Mouse (Mus musculus): ENCODE data around the gene Ubqln4. TPM values are rescaled to one million over a fixed set of nuclear protein-coding genes. Genes with fewer than 3 reads are reported as not detected.
A peak's percentile ranks its signal among the peaks of the same experiment; 100 is the strongest.
"Not testable (repeated sequence)": the region's sequence is repeated elsewhere in the genome, so short reads cannot be mapped to it uniquely, and the experiment has no call there.

Ubqln4 gene
- polyA plus RNA-seq, 1 experiment from 2014 or later: 62.6 TPM

DNA sequence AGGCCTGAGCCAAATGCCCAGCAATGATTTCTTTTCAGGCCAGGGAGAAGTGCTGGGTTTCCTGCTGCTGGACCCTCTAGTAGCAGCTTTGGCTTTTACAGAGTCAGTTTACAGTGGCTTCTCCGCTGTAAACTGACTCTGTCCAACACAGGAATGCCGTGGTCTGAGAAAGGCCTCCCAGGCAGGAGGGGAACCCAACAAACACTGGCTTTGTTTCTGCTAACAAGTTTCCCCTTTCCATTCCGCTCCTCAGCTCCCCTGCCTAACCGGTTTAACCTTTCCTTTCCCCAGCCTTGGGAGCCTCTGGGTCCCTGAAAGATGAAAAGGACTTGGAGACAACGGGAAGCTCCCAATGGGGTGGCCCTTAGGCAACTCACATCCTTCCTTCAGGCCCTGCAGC lies 36.7 kb downstream of the Ubqln4 start:
- DNase-seq (ENCODE audit: low spot score): peak; percentile 14
- Histone ChIP-seq H3K27me3 (ENCODE audit: control insufficient read depth, insufficient read depth, low read length) (no peaks in the 10 kb centered on the region), H3K4me1 (replicated peaks; ENCODE audit: control insufficient read depth, insufficient read depth, low read length) (no peaks in the 10 kb centered on the region), H3K36me3 (ENCODE audit: control insufficient read depth, insufficient read depth, low read length) (0 out of 2 replicates have a peak, but pooled peaks cover 4% of the 10 kb centered on the region), H3K4me2 (replicated peaks; ENCODE audit: low read depth, low read length) (no peak overlapping the region), H3K4me3 (ENCODE audit: low read depth, low read length) (no peak overlapping the region), H3K9me3 (ENCODE audit: control insufficient read depth, low read length) (no peaks in the 10 kb centered on the region), H3K9ac (ENCODE audit: low read depth, low read length) (no peak overlapping the region), H3K27ac (ENCODE audit: low read depth, low read length) (no peak overlapping the region)
- ATAC-seq (ENCODE audit: low FRiP score): no peak
- 33% methylated on average over 5 of the region's 5 CpGs for WGBS

DNA sequence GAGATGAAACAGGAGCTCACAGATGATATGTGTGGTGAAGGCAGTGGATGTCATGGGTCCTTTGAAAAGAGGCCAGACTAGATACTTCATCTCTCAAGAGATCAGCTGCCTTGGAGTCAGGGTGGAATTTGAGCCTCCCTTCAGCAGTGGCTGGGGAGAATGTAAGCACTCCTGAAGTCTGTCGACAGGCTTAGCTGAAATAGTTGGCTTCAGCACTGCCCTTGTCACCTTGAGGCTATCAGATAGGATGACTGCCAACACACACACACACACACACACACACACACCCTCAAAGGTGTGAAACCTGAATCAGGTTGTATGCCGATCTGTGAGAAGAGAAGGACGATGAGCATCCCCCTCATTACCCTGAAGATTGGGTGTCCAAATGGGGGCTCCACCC lies 37.5 kb downstream of the Ubqln4 start:
- WGBS: 59% methylated on average over 3 of the region's 3 CpGs

DNA sequence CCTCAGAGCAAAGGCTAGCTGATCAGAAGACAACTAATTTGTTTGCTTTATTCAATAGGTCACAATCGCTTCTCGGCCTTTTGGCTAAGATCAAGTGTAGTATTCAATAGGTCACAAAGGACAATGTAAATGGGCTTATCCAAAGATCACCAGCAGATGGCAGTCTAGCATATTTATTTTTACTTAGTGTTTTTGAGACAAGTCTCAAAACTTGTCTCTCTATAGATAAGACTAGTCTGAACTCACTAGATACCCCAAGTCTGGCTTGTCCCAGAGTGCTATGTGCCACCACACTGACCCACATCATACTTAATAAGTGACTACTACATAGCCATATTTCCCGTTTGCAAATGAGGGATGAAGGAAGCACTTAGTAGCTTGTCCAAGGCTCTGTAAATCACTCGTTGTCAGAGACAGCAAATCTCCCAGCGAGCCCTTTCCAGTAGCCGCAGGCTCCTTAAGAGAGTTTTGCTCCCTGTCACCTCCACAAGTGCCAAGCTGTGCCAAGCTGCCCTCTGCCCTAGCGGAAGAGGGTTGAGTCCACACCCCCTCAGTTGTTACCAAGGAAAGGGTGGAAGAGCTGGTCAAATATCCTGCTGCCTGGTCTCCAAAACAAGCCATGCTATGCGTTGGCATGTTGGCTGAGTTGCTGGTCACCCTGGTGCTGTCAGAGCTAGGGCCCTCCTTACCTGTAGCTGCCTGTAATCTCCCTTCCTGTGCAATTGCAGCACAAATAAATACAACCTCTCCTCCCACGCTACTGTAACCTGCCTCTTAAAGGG lies 38.6 kb downstream of the Ubqln4 start:
- no peaks in the 10 kb centered on the region for H3K27me3 ChIP-seq (ENCODE audit: control insufficient read depth, insufficient read depth, low read length)
- ATAC-seq (ENCODE audit: low FRiP score) (no peak), DNase-seq (ENCODE audit: low spot score) (peak; percentile 83)
- 0 out of 2 replicates have a peak overlapping the region, but pooled peaks have one; percentile 8 for H3K9ac ChIP-seq (ENCODE audit: low read depth, low read length)
- no peaks in the 10 kb centered on the region for H3K4me1 ChIP-seq (replicated peaks; ENCODE audit: control insufficient read depth, insufficient read depth, low read length)
- H3K4me3 ChIP-seq (ENCODE audit: low read depth, low read length): no peak overlapping the region
- no peak overlapping the region for H3K27ac ChIP-seq (ENCODE audit: low read depth, low read length)
- no peaks in the 10 kb centered on the region for H3K9me3 ChIP-seq (ENCODE audit: control insufficient read depth, low read length)
- H3K4me2 ChIP-seq (replicated peaks; ENCODE audit: low read depth, low read length): no peak overlapping the region
- 0 out of 2 replicates have a peak, but pooled peaks cover 4% of the 10 kb centered on the region for H3K36me3 ChIP-seq (ENCODE audit: control insufficient read depth, insufficient read depth, low read length)
- WGBS: 33% methylated on average over 9 of the region's 9 CpGs

More for the DNA sequence above, 37.5 kb downstream of the Ubqln4 start:
- ATAC-seq (ENCODE audit: low FRiP score): no peak
- Histone ChIP-seq H3K4me2 (replicated peaks; ENCODE audit: low read depth, low read length) (no peak overlapping the region), H3K36me3 (ENCODE audit: control insufficient read depth, insufficient read depth, low read length) (0 out of 2 replicates have a peak, but pooled peaks cover 4% of the 10 kb centered on the region), H3K4me1 (replicated peaks; ENCODE audit: control insufficient read depth, insufficient read depth, low read length) (no peaks in the 10 kb centered on the region), H3K27me3 (ENCODE audit: control insufficient read depth, insufficient read depth, low read length) (no peaks in the 10 kb centered on the region), H3K9me3 (ENCODE audit: control insufficient read depth, low read length) (no peaks in the 10 kb centered on the region), H3K27ac (ENCODE audit: low read depth, low read length) (0 out of 2 replicates have a peak overlapping the region, but pooled peaks have one; percentile 17), H3K4me3 (ENCODE audit: low read depth, low read length) (no peak overlapping the region), H3K9ac (ENCODE audit: low read depth, low read length) (no peak overlapping the region)
- DNase-seq (ENCODE audit: low spot score): no peak

DNA sequence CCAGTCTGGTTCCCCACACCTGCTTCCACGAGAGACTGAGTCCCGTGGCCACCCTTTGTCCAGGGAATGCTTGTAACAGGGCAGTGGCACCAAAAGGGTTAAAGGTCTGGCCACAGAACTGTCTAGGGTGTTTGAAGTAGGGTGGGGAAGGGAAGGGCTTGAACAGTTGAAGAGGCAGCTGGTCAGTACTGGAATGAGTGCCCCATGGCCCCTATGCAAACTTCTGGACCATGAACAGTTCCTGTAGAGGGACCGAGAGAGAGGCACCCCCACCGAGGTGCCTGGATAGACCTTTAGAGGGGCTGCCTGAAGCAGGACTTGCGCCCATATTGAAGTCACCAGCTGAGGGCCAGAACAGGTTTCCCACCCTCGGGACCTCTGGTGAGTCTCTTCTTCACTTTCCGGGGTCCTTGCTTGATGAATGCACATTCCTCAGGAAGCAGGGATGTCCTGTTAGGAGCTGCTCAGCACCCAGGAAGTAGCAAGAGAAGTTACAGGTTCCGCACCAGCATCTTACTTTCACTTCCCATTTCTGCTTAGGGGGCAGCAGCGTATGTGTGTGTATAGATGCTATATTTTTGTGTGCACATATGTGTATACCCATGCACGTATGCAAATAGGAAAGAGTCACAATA lies 39.5 kb downstream of the Ubqln4 start:
- Histone ChIP-seq H3K9me3 (ENCODE audit: control insufficient read depth, low read length) (no peaks in the 10 kb centered on the region), H3K27ac (ENCODE audit: low read depth, low read length) (no peak overlapping the region), H3K4me2 (replicated peaks; ENCODE audit: low read depth, low read length) (no peak overlapping the region), H3K4me3 (ENCODE audit: low read depth, low read length) (no peak overlapping the region), H3K4me1 (replicated peaks; ENCODE audit: control insufficient read depth, insufficient read depth, low read length) (no peaks in the 10 kb centered on the region), H3K9ac (ENCODE audit: low read depth, low read length) (no peak overlapping the region), H3K36me3 (ENCODE audit: control insufficient read depth, insufficient read depth, low read length) (no peaks in the 10 kb centered on the region), H3K27me3 (ENCODE audit: control insufficient read depth, insufficient read depth, low read length) (no peaks in the 10 kb centered on the region)
- WGBS: 81% methylated on average over 10 of the region's 10 CpGs
- no peak for DNase-seq (ENCODE audit: low spot score)
- ATAC-seq (ENCODE audit: low FRiP score): no peak

DNA sequence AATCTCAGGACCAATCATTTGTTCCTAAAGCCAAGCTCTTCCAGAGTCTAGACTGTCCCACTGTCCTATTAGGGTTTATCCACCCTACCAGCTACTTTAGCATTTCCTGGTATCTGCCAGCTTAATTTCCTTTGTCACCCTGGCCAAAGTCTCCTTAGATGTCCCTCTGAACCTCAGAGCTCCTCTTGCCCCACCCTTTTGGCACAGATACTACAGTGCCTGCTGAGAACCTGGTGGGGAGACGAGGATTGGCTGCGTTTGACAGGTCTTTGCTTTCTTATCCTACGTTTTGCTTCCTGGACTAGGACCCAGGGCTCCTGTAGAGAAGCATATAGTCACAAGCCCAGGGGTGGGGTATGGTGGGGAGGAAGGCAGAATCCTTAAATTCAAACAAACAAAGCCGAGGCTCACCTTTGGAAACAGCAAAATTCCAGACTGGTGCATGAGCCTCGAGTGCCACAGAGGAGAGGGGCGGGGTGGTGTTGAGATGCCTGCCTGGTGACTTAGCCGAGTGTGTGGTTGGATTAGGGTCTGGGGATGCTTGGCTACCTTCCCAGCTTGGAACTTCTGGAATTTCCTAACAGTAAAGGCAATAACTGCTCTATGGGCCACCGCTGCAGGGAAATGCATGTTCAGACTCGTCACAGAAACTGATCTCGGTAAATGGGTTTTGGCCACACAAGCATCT lies 40.5 kb downstream of the Ubqln4 start:
- H3K9ac ChIP-seq (ENCODE audit: low read depth, low read length): no peak overlapping the region
- no peaks in the 10 kb centered on the region for H3K27me3 ChIP-seq (ENCODE audit: control insufficient read depth, insufficient read depth, low read length)
- H3K9me3 ChIP-seq (ENCODE audit: control insufficient read depth, low read length): no peaks in the 10 kb centered on the region
- H3K36me3 ChIP-seq (ENCODE audit: control insufficient read depth, insufficient read depth, low read length): no peaks in the 10 kb centered on the region
- H3K27ac ChIP-seq (ENCODE audit: low read depth, low read length): no peak overlapping the region
- H3K4me1 ChIP-seq (replicated peaks; ENCODE audit: control insufficient read depth, insufficient read depth, low read length): no peaks in the 10 kb centered on the region
- DNase-seq (ENCODE audit: low spot score): no peak
- H3K4me3 ChIP-seq (ENCODE audit: low read depth, low read length): no peak overlapping the region
- WGBS: 67% methylated on average over 10 of the region's 10 CpGs
- no peak for ATAC-seq (ENCODE audit: low FRiP score)
- no peak overlapping the region for H3K4me2 ChIP-seq (replicated peaks; ENCODE audit: low read depth, low read length)

DNA sequence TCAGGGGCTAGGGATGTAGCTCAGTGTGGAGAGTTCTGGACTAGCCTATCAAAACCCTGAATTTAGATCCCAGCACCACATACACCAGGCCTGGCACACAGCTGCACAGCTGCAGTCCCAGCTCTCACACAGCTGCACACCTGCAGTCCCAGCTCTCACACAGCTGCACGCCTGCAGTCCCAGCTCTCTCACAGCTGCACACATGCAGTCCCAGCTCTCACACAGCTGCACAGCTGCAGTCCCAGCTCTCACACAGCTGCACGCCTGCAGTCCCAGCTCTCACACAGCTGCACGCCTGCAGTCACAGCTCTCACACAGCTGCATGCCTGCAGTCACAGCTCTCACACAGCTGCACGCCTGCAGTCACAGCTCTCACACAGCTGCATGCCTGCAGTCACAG lies 43.0 kb downstream of the Ubqln4 start:
- H3K27ac ChIP-seq (ENCODE audit: low read depth, low read length); H3K9me3 ChIP-seq (ENCODE audit: control insufficient read depth, low read length); H3K4me1 ChIP-seq (replicated peaks; ENCODE audit: control insufficient read depth, insufficient read depth, low read length); H3K4me3 ChIP-seq (ENCODE audit: low read depth, low read length); H3K4me2 ChIP-seq (replicated peaks; ENCODE audit: low read depth, low read length); H3K27me3 ChIP-seq (ENCODE audit: control insufficient read depth, insufficient read depth, low read length); DNase-seq (ENCODE audit: low spot score); H3K9ac ChIP-seq (ENCODE audit: low read depth, low read length); H3K36me3 ChIP-seq (ENCODE audit: control insufficient read depth, insufficient read depth, low read length); ATAC-seq (ENCODE audit: low FRiP score): not testable (repeated sequence)
- WGBS: 82% methylated on average over 4 of the region's 4 CpGs

DNA sequence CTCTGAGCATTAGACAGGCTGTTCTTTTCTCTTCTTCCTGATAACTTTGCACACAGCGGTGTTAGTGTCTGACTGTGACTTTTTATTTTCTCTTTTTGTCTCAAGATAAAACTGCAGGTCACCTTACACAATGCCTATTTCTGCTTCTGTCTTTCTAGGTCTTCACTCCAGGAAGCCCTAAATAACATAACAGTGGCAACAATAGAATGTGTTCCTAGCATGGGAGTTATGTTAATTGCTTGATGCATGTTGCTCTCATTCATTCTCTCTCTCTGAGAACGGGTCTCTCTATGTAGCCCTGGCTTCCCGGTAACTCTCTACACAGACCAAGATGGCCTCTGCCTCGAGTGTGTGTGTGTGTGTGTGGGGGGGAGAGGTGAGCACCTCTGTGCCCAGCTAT lies 48.9 kb downstream of the Ubqln4 start:
- Histone ChIP-seq H3K4me3 (ENCODE audit: low read depth, low read length) (no peak overlapping the region), H3K36me3 (ENCODE audit: control insufficient read depth, insufficient read depth, low read length) (no peaks in the 10 kb centered on the region), H3K9me3 (ENCODE audit: control insufficient read depth, low read length) (no peaks in the 10 kb centered on the region), H3K4me1 (replicated peaks; ENCODE audit: control insufficient read depth, insufficient read depth, low read length) (no peaks in the 10 kb centered on the region; the same call in 1 of the 2 replicates), H3K4me2 (replicated peaks; ENCODE audit: low read depth, low read length) (no peak overlapping the region), H3K27ac (ENCODE audit: low read depth, low read length) (no peak overlapping the region), H3K27me3 (ENCODE audit: control insufficient read depth, insufficient read depth, low read length) (no peaks in the 10 kb centered on the region), H3K9ac (ENCODE audit: low read depth, low read length) (no peak overlapping the region)
- DNase-seq (ENCODE audit: low spot score) (no peak), ATAC-seq (ENCODE audit: low FRiP score) (no peak)
- 74% methylated on average over 4 of the region's 4 CpGs for WGBS

DNA sequence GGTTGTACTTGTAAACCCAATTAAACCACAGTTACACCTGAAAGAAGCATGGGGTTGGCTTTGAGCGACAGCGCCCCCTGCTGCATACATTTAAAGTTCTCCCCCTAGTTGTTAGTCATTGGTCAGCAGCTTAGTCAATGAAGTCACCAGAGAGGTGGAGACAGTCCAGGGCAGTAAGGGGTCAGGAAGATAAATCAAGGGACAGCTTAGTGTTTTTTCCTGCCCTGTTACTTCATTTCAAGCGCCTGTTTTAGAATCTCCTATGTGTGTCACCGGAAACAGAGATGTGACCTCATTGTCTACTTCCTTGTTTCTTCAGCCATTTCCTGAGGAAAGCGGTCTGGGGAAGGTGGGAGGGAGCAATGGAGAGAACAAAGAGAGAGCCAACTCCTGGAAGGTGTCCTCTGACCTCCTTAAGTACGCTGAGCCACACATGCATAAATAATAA lies 50.2 kb downstream of the Ubqln4 start:
- Histone ChIP-seq H3K9me3 (ENCODE audit: control insufficient read depth, low read length) (no peaks in the 10 kb centered on the region), H3K27ac (ENCODE audit: low read depth, low read length) (no peak overlapping the region), H3K4me1 (replicated peaks; ENCODE audit: control insufficient read depth, insufficient read depth, low read length) (no peaks in the 10 kb centered on the region; the same call in 1 of the 2 replicates), H3K4me2 (replicated peaks; ENCODE audit: low read depth, low read length) (no peak overlapping the region), H3K36me3 (ENCODE audit: control insufficient read depth, insufficient read depth, low read length) (no peaks in the 10 kb centered on the region), H3K27me3 (ENCODE audit: control insufficient read depth, insufficient read depth, low read length) (no peaks in the 10 kb centered on the region), H3K9ac (ENCODE audit: low read depth, low read length) (no peak overlapping the region), H3K4me3 (ENCODE audit: low read depth, low read length) (no peak overlapping the region)
- DNase-seq (ENCODE audit: low spot score) (peak; percentile 65), ATAC-seq (ENCODE audit: low FRiP score) (no peak)
- WGBS: 34% methylated on average over 6 of the region's 6 CpGs

Data from hindbrain, embryonic 11.5 days (tissue).